Mouse (Mus musculus) MEL (cell line): ENCODE results near the gene Josd2.

ENCODE experiments used
- CHD2 ChIP-seq: IDR thresholded peaks from 2 replicates; pipeline ENCODE4 v1.6.1; 2011; ENCODE audit warnings: low read length, improper control_type of control experiment
- CTCF ChIP-seq, 3 experiments: IDR thresholded peaks in 2 of 3; conservative IDR thresholded peaks in 1 of 3; 2 replicates each; pipeline ENCODE4 v1.5.1; 2011 to 2012; ENCODE audit warnings: low read length in 3 of 3, low read depth in 2 of 3, mild to moderate bottlenecking in 2 of 3, improper control_type of control experiment in 1 of 3, inconsistent platforms in 1 of 3, mixed read lengths in 1 of 3, moderate library complexity in 1 of 3; ENCODE audit not compliant: control insufficient read depth in 1 of 3, insufficient read depth in 1 of 3, poor library complexity in 1 of 3, severe bottlenecking in 1 of 3
- EP300 ChIP-seq, 2 experiments: IDR thresholded peaks; 2 replicates each; pipeline ENCODE4 v1.6.1; 2011; ENCODE audit warnings: improper control_type of control experiment in 2 of 2, low read length in 2 of 2, low read depth in 1 of 2, mild to moderate bottlenecking in 1 of 2
- GATA1 ChIP-seq: IDR thresholded peaks from 2 replicates; pipeline ENCODE4 v1.6.1; 2011; ENCODE audit warnings: low read depth, low read length, improper control_type of control experiment
- MXI1 ChIP-seq: IDR thresholded peaks from 2 replicates; pipeline ENCODE4 v1.6.1; 2011; ENCODE audit warnings: mild to moderate bottlenecking, low read depth, low read length, improper control_type of control experiment
- NRF1 ChIP-seq: IDR thresholded peaks from 2 replicates; pipeline ENCODE4 v1.6.1; 2014; ENCODE audit warnings: low read depth, mild to moderate bottlenecking, inconsistent platforms, low read length, improper control_type of control experiment, moderate library complexity; ENCODE audit not compliant: poor library complexity, insufficient read depth, severe bottlenecking
- POLR2A ChIP-seq, 2 experiments: IDR thresholded peaks; 2 replicates each; pipeline ENCODE4 v1.6.1; 2011 to 2012; ENCODE audit warnings: low read length in 2 of 2, mild to moderate bottlenecking in 2 of 2, control low read depth in 1 of 2, improper control_type of control experiment in 1 of 2, low read depth in 1 of 2, moderate library complexity in 1 of 2; ENCODE audit not compliant: control insufficient read depth in 1 of 2, insufficient read depth in 1 of 2, poor library complexity in 1 of 2
- SMC3 ChIP-seq: IDR thresholded peaks from 2 replicates; pipeline ENCODE4 v1.6.1; 2011; ENCODE audit warnings: low read depth, low read length, improper control_type of control experiment
- USF2 ChIP-seq, 2 experiments: IDR thresholded peaks; 2 replicates each; pipeline ENCODE4 v1.6.1; 2011 to 2012; ENCODE audit warnings: improper control_type of control experiment in 2 of 2, low read length in 2 of 2, borderline replicate concordance in 1 of 2, inconsistent platforms in 1 of 2, low read depth in 1 of 2, mild to moderate bottlenecking in 1 of 2; ENCODE audit not compliant: insufficient read depth in 1 of 2

- TF ChIP-seq CTCF (IDR thresholded peaks at IDR 0.05 in 2 of 3, conservative IDR thresholded peaks at IDR 0.05 in 1 of 3; ENCODE audit: control insufficient read depth in 1 of 3, insufficient read depth in 1 of 3, low read depth in 2 of 3, low read length in 3 of 3, poor library complexity in 1 of 3, severe bottlenecking in 1 of 3) = no peak
- TF ChIP-seq SMC3 = no peak
- TF ChIP-seq USF2 (IDR thresholded peaks at IDR 0.05; ENCODE audit: borderline replicate concordance in 1 of 2, insufficient read depth in 1 of 2, low read depth in 1 of 2, low read length in 2 of 2) = no peak
- TF ChIP-seq EP300 (IDR thresholded peaks at IDR 0.05; ENCODE audit: low read depth in 1 of 2, low read length in 2 of 2) = no peak
- TF ChIP-seq MXI1 = no peak
- no peak for TF ChIP-seq CHD2
- TF ChIP-seq POLR2A (IDR thresholded peaks at IDR 0.05; ENCODE audit: control insufficient read depth in 1 of 2, insufficient read depth in 1 of 2, low read depth in 1 of 2, low read length in 2 of 2, poor library complexity in 1 of 2) = no peak
- TF ChIP-seq GATA1 = no peak
- no peak for TF ChIP-seq NRF1
These were observed 29.7 kb downstream of the Josd2 start for GRCm38 (mm10) chr7:44497361-44498055.
